ENCODE assay signal across 9 mouse cellular contexts in genomic region chr15:101118399-101119125, GRCm38 (mm10). TPM values are rescaled to one million over a fixed set of nuclear protein-coding genes. Genes with fewer than 3 reads are reported as not detected.
DNase-seq lines count a peak whose midpoint lies in the region; ATAC-seq lines count a peak whose summit lies in the region.
"Had no signal": no experiment of that assay in that cellular context is flagged by ENCODE, and none has a peak within 500 bp of the region (broad histone marks: within the 10 kb centered on the region; RNA-seq: fewer than 3 reads in every experiment).

No protein-coding gene starts in this region.

- peaks cover 27% of the 10 kb centered on the region for H3K27me3 ChIP-seq in heart, embryonic 10.5 days (ENCODE audit: insufficient read depth, poor library complexity, severe bottlenecking)
- no peaks in the 10 kb centered on the region for H3K27me3 ChIP-seq in neural tube, embryonic 13.5 days
- H3K27me3 ChIP-seq in kidney, embryonic 16.5 days (ENCODE audit: insufficient read depth, low read length): no peaks in the 10 kb centered on the region

- intact Hi-C loops in heart, postnatal 25 days (cut with DNase I): loop anchor here (2.0 kb wide), 1 partner anchor 26 kb away; no protein-coding TSS in a partner anchor

- no peaks in the 10 kb centered on the region for H3K36me3 ChIP-seq in heart, embryonic 10.5 days
- H3K36me3 ChIP-seq in neural tube, embryonic 13.5 days: no peaks in the 10 kb centered on the region
- no peaks in the 10 kb centered on the region for H3K36me3 ChIP-seq in kidney, embryonic 16.5 days (ENCODE audit: insufficient read depth, low read length)

- no peaks in the 10 kb centered on the region for H3K9me3 ChIP-seq in heart, embryonic 10.5 days
- H3K9me3 ChIP-seq in neural tube, embryonic 13.5 days: no peaks in the 10 kb centered on the region
- peaks cover 4% of the 10 kb centered on the region; the same call in 1 of the 2 replicates for H3K9me3 ChIP-seq in kidney, embryonic 16.5 days (ENCODE audit: low read length)

- ATAC-seq in neural tube, embryonic 13.5 days (ENCODE audit: low read depth): 0 out of 2 replicates have a peak, but pooled peaks have one; percentile 15
- peak; percentile 36; the same call in 1 of the 2 replicates for ATAC-seq in granulocyte monocyte progenitor cell, adult 5-6 weeks (replicated peaks; ENCODE audit: poor library complexity, severe bottlenecking)
- ATAC-seq in kidney, embryonic 16.5 days (ENCODE audit: low FRiP score, low TSS enrichment): no peak

- H3K9ac ChIP-seq in neural tube, embryonic 13.5 days: no peak overlapping the region
- H3K9ac ChIP-seq in kidney, embryonic 16.5 days (replicated peaks; ENCODE audit: low read length): no peak overlapping the region

- H3K4me1 ChIP-seq in heart, embryonic 10.5 days: peaks cover 36% of the 10 kb centered on the region
- H3K4me1 ChIP-seq in neural tube, embryonic 13.5 days (replicated peaks): no peaks in the 10 kb centered on the region
- peaks cover 16% of the 10 kb centered on the region for H3K4me1 ChIP-seq in kidney, embryonic 16.5 days (ENCODE audit: insufficient read depth, low read length)

- H3K4me3 ChIP-seq in heart, embryonic 10.5 days: no peak overlapping the region
- H3K4me3 ChIP-seq in neural tube, embryonic 13.5 days: no peak overlapping the region
- no peak overlapping the region for H3K4me3 ChIP-seq in kidney, embryonic 16.5 days (ENCODE audit: low read length)

- WGBS in heart, embryonic 10.5 days: 57% methylated on average over 14 of the region's 14 CpGs
- 68% methylated on average over 14 of the region's 14 CpGs for WGBS in neural tube, embryonic 13.5 days
- WGBS in kidney, embryonic 16.5 days: 51% methylated on average over 14 of the region's 14 CpGs

- no peak overlapping the region for H3K4me2 ChIP-seq in neural tube, embryonic 13.5 days
- no peak overlapping the region for H3K4me2 ChIP-seq in kidney, embryonic 16.5 days (replicated peaks; ENCODE audit: low read depth, low read length)

- H3K27ac ChIP-seq in heart, embryonic 10.5 days: 0 out of 2 replicates have a peak overlapping the region, but pooled peaks have one; percentile 7
- no peak overlapping the region for H3K27ac ChIP-seq in neural tube, embryonic 13.5 days (replicated peaks)
- no peak overlapping the region for H3K27ac ChIP-seq in kidney, embryonic 16.5 days (ENCODE audit: low read length)

- no peak for DNase-seq in heart, embryonic 10.5 days (ENCODE audit: low spot score)
- no peak for DNase-seq in heart, postnatal 25 days (ENCODE audit: low spot score)
- no peak for DNase-seq in neural tube, embryonic 10.5 days (ENCODE audit: extremely low spot score, low spot score)
- no peak for DNase-seq in spleen, postnatal 4 days (ENCODE audit: low spot score in 2 of 2)
- DNase-seq in thymus, postnatal 0 days (ENCODE audit: low spot score): no peak
- DNase-seq: thymus, postnatal 4 days had no signal

RNA-seq across cellular contexts. Expression of gene Ankrd33, which starts 3.0 kb away (rescaled TPM):
- not detected in 2 replicates for polyA plus RNA-seq in heart, embryonic 10.5 days (2016; fragmentation: Nextera tagmentation; extraction: Ambion mirVana)
- total RNA-seq in heart, postnatal 25 days (2021): not detected
- polyA plus RNA-seq in neural tube, embryonic 13.5 days (2015; fragmentation: Nextera tagmentation; extraction: Ambion mirVana): not detected in 2 replicates
- total RNA-seq in granulocyte monocyte progenitor cell, adult 5-6 weeks (2014; fragmentation: Nextera tagmentation): not detected in 2 replicates
- not detected in 2 replicates for total RNA-seq in granulocyte monocyte progenitor cell, adult 5-6 weeks (2017)
- not detected in 2 replicates for polyA plus RNA-seq in thymus, postnatal 0 days (2015; fragmentation: Nextera tagmentation; extraction: Ambion mirVana)
- polyA plus RNA-seq in kidney, embryonic 16.5 days (2015; fragmentation: Nextera tagmentation; extraction: Ambion mirVana): not detected in 2 replicates

RNA-seq across cellular contexts. Expression of gene Acvrl1, which starts 9.8 kb away (rescaled TPM):
- 2.7 and 5.2 TPM in 2 replicates for polyA plus RNA-seq in heart, embryonic 10.5 days (2016; fragmentation: Nextera tagmentation; extraction: Ambion mirVana)
- total RNA-seq in heart, postnatal 25 days (2021): 10 to 100 TPM; 23.2 to 31.5 TPM
- polyA plus RNA-seq in neural tube, embryonic 13.5 days (2015; fragmentation: Nextera tagmentation; extraction: Ambion mirVana): 8.1 and 9.0 TPM in 2 replicates
- 0.30 TPM in 1 of 2 replicates, not detected in the other for total RNA-seq in granulocyte monocyte progenitor cell, adult 5-6 weeks (2014; fragmentation: Nextera tagmentation)
- 0.73 and 2.7 TPM in 2 replicates for total RNA-seq in granulocyte monocyte progenitor cell, adult 5-6 weeks (2017)
- 5.8 and 6.5 TPM in 2 replicates for polyA plus RNA-seq in thymus, postnatal 0 days (2015; fragmentation: Nextera tagmentation; extraction: Ambion mirVana)
- polyA plus RNA-seq in kidney, embryonic 16.5 days (2015; fragmentation: Nextera tagmentation; extraction: Ambion mirVana): 20.6 and 24.4 TPM in 2 replicates

RNA-seq across cellular contexts. Expression of gene Fignl2, which starts 40.2 kb away (rescaled TPM):
- 0.28 and 0.60 TPM in 2 replicates for polyA plus RNA-seq in heart, embryonic 10.5 days (2016; fragmentation: Nextera tagmentation; extraction: Ambion mirVana)
- total RNA-seq in heart, postnatal 25 days (2021): 1 to 10 TPM; 1.3 to 1.4 TPM
- 0.17 and 0.18 TPM in 2 replicates for polyA plus RNA-seq in neural tube, embryonic 13.5 days (2015; fragmentation: Nextera tagmentation; extraction: Ambion mirVana)
- not detected in 2 replicates for total RNA-seq in granulocyte monocyte progenitor cell, adult 5-6 weeks (2014; fragmentation: Nextera tagmentation)
- total RNA-seq in granulocyte monocyte progenitor cell, adult 5-6 weeks (2017): not detected in 2 replicates
- polyA plus RNA-seq in thymus, postnatal 0 days (2015; fragmentation: Nextera tagmentation; extraction: Ambion mirVana): 0.04 TPM in 2 replicates
- 0.26 and 0.35 TPM in 2 replicates for polyA plus RNA-seq in kidney, embryonic 16.5 days (2015; fragmentation: Nextera tagmentation; extraction: Ambion mirVana)

RNA-seq across cellular contexts. Expression of gene Acvr1b, which starts 55.3 kb away (rescaled TPM):
- 5.4 and 5.6 TPM in 2 replicates for polyA plus RNA-seq in heart, embryonic 10.5 days (2016; fragmentation: Nextera tagmentation; extraction: Ambion mirVana)
- total RNA-seq in heart, postnatal 25 days (2021): 10 to 100 TPM; 11.7 to 14.5 TPM
- 18.0 and 18.8 TPM in 2 replicates for polyA plus RNA-seq in neural tube, embryonic 13.5 days (2015; fragmentation: Nextera tagmentation; extraction: Ambion mirVana)
- total RNA-seq in granulocyte monocyte progenitor cell, adult 5-6 weeks (2014; fragmentation: Nextera tagmentation): 6.9 and 8.7 TPM in 2 replicates
- total RNA-seq in granulocyte monocyte progenitor cell, adult 5-6 weeks (2017): 6.9 and 9.9 TPM in 2 replicates
- 3.9 and 4.6 TPM in 2 replicates for polyA plus RNA-seq in thymus, postnatal 0 days (2015; fragmentation: Nextera tagmentation; extraction: Ambion mirVana)
- polyA plus RNA-seq in kidney, embryonic 16.5 days (2015; fragmentation: Nextera tagmentation; extraction: Ambion mirVana): 7.4 and 8.8 TPM in 2 replicates
